Mouse (Mus musculus) lung, embryonic 14.5 days (tissue): ENCODE measurements around the gene Rtl8c. TPM values are rescaled to one million over a fixed set of nuclear protein-coding genes. Genes with fewer than 3 reads are reported as not detected.
"Not testable (repeated sequence)": the region's sequence is repeated elsewhere in the genome, so short reads cannot be mapped to it uniquely, and the experiment has no call there.

Source experiments
- ATAC-seq: fragments of 200-750 bp; cut with Nextera tagmentation; 2 replicates; pipeline ENCODE4 v1.8.0; 2017; ENCODE audit warnings: mild to moderate bottlenecking, moderate TSS enrichment, moderate library complexity; ENCODE audit not compliant: insufficient read depth
- DNase-seq: peaks from one replicate; pipeline ENCODE4 v3.0.0-alpha.2; 2015
- H3K27ac ChIP-seq: fragments of 300-500 bp; sonication (generic); 2 replicates; pipeline ENCODE4 v1.5.1; 2014; ENCODE audit warnings: low read depth, mild to moderate bottlenecking, moderate library complexity
- H3K27me3 ChIP-seq: fragments of 300-500 bp; sonication (generic); 2 replicates; pipeline ENCODE4 v1.6.1; 2014; ENCODE audit warnings: low read length, control low read depth; ENCODE audit not compliant: insufficient read depth
- H3K36me3 ChIP-seq: fragments of 300-500 bp; sonication (generic); 2 replicates; pipeline ENCODE4 v1.6.1; 2014; ENCODE audit warnings: control low read depth; ENCODE audit not compliant: insufficient read depth
- H3K4me1 ChIP-seq: fragments of 300-500 bp; sonication (generic); 2 replicates; pipeline ENCODE4 v1.6.1; 2014; ENCODE audit warnings: antibody characterized with exemption, control low read depth; ENCODE audit not compliant: insufficient read depth
- H3K4me2 ChIP-seq: fragments of 300-500 bp; sonication (generic); 2 replicates; pipeline ENCODE4 v1.6.1; 2014; ENCODE audit warnings: mild to moderate bottlenecking
- H3K4me3 ChIP-seq: fragments of 300-500 bp; sonication (generic); 2 replicates; pipeline ENCODE4 v1.5.1; 2014; ENCODE audit warnings: low read depth, low read length
- H3K9ac ChIP-seq: fragments of 300-500 bp; sonication (generic); 2 replicates; pipeline ENCODE4 v1.6.1; 2014
- H3K9me3 ChIP-seq: fragments of 300-500 bp; sonication (generic); 2 replicates; pipeline ENCODE4 v1.6.1; 2016; ENCODE audit warnings: low read depth, low read length, control low read depth
- CTCF ChIP-seq: IDR thresholded peaks from 2 replicates; pipeline ENCODE4 v1.5.1; 2016; ENCODE audit warnings: antibody characterized with exemption, low read depth
- WGBS: fragments of 180-500 bp; shearing (Covaris S2); extraction: QIAGEN DNeasy Blood & Tissue Kit; methylation state at CpG from one replicate; pipeline ENCODE4 v1.1.7; 2014; 5-methylcytosine and 5-hydroxymethylcytosine counted together
- polyA plus RNA-seq: library from polyadenylated mRNA; unstranded; fragments of >200 nt; fragmentation: Nextera tagmentation; extraction: Ambion mirVana; gene quantifications from 2 replicates; pipeline ENCODE4 v1.2.1, GENCODE M21; 2014

Gene Rtl8c
- polyA plus RNA-seq, 1 experiment from 2014 or later: 30.8 TPM

- WGBS: 4% methylated on average over 3 of the region's 3 CpGs
- no peak overlapping the region for H3K9ac ChIP-seq
- no peaks in the 10 kb centered on the region for H3K36me3 ChIP-seq
- no peaks in the 10 kb centered on the region for H3K9me3 ChIP-seq
- no peak overlapping the region for H3K4me3 ChIP-seq
- no peaks in the 10 kb centered on the region for H3K27me3 ChIP-seq
- H3K4me1 ChIP-seq: no peaks in the 10 kb centered on the region
- H3K27ac ChIP-seq: no peak overlapping the region
- TF ChIP-seq CTCF: peak; percentile 70
- DNase-seq (peak; percentile 87), ATAC-seq (no peak)
- H3K4me2 ChIP-seq: no peak overlapping the region
Observed at GRCm38 (mm10) chrX:53610571-53610970, 2.7 kb downstream of the Rtl8c start.

GRCm38 (mm10) chrX:53611395-53611794, 3.6 kb downstream of the Rtl8c start:
- DNase-seq, H3K27me3 ChIP-seq, ATAC-seq, H3K4me3 ChIP-seq, H3K27ac ChIP-seq, H3K36me3 ChIP-seq, H3K9ac ChIP-seq, H3K9me3 ChIP-seq, H3K4me2 ChIP-seq, H3K4me1 ChIP-seq: not testable (repeated sequence)

- H3K4me1 ChIP-seq, H3K4me3 ChIP-seq, H3K4me2 ChIP-seq, H3K27me3 ChIP-seq, H3K9me3 ChIP-seq, ATAC-seq, H3K36me3 ChIP-seq, H3K9ac ChIP-seq, H3K27ac ChIP-seq, DNase-seq: not testable (repeated sequence)
- 54% methylated on average over 3 of the region's 3 CpGs for WGBS
Observed at GRCm38 (mm10) chrX:53638107-53638506, 30.3 kb downstream of the Rtl8c start.

GRCm38 (mm10) chrX:53642604-53642979, 34.8 kb downstream of the Rtl8c start:
- not testable (repeated sequence) for H3K36me3 ChIP-seq, H3K4me2 ChIP-seq, ATAC-seq, H3K27me3 ChIP-seq, H3K4me1 ChIP-seq, H3K27ac ChIP-seq, DNase-seq, H3K9me3 ChIP-seq, H3K9ac ChIP-seq
- WGBS: 40% methylated on average over 2 of the region's 4 CpGs
- 0 out of 2 replicates have a peak overlapping the region, but pooled peaks have one; percentile 8 for H3K4me3 ChIP-seq

GRCm38 (mm10) chrX:53642980-53643961, 35.4 kb downstream of the Rtl8c start, which contains the start of gene Rtl8a:
Gene Rtl8a (minus strand): TSS chrX:53643682.
- Histone ChIP-seq H3K4me3 (peak within 1 kb of the TSS; percentile 33), H3K4me2 (peak within 1 kb of the TSS; percentile 52), H3K27ac (peak within 1 kb of the TSS; percentile 48; the same call in 1 of the 2 replicates)
- H3K36me3 ChIP-seq, H3K27me3 ChIP-seq, H3K9ac ChIP-seq, H3K4me1 ChIP-seq, H3K9me3 ChIP-seq: not testable (repeated sequence)
- DNase-seq: peak; percentile 94
- peak; percentile 96 for ATAC-seq
- WGBS: 13% methylated on average over 11 of the region's 50 CpGs

- WGBS: 78% methylated on average over 6 of the region's 6 CpGs
- Histone ChIP-seq H3K4me1 (no peaks in the 10 kb centered on the region), H3K4me3 (no peak overlapping the region), H3K9me3 (no peaks in the 10 kb centered on the region), H3K4me2 (no peak overlapping the region), H3K27ac (no peak overlapping the region), H3K9ac (no peak overlapping the region), H3K27me3 (no peaks in the 10 kb centered on the region), H3K36me3 (no peaks in the 10 kb centered on the region)
- ATAC-seq: no peak
- peak; percentile 2 for DNase-seq
- TF ChIP-seq CTCF: no peak
Observed at GRCm38 (mm10) chrX:53645885-53646284, 38.1 kb downstream of the Rtl8c start.

- H3K9ac ChIP-seq, H3K36me3 ChIP-seq, ATAC-seq, H3K4me1 ChIP-seq, H3K4me3 ChIP-seq, H3K27ac ChIP-seq, H3K27me3 ChIP-seq, DNase-seq, H3K4me2 ChIP-seq, H3K9me3 ChIP-seq: not testable (repeated sequence)
- 46% methylated on average over 4 of the region's 4 CpGs for WGBS
Observed at GRCm38 (mm10) chrX:53652917-53653316, 45.1 kb downstream of the Rtl8c start.

Other genes with a start within 250 kb of the Rtl8c start
- gene Mospd1, start 237.5 kb upstream of the Rtl8c start, polyA plus RNA-seq: 40.4 and 46.9 TPM in 2 replicates
- not detected in 2 replicates for gene Etd, start 173.1 kb upstream of the Rtl8c start, polyA plus RNA-seq
- not detected in 2 replicates for gene Gm14597, start 947 bp downstream of the Rtl8c start, polyA plus RNA-seq
- gene Rtl8a, start 35.6 kb downstream of the Rtl8c start, polyA plus RNA-seq: 79.7 and 79.9 TPM in 2 replicates
- gene Rtl8b, start 62.4 kb downstream of the Rtl8c start, polyA plus RNA-seq: 65.6 and 72.5 TPM in 2 replicates
- 0.25 TPM in 1 of 2 replicates, not detected in the other for gene 4930502E18Rik, start 116.8 kb downstream of the Rtl8c start, polyA plus RNA-seq
- gene 1700013H16Rik, start 149.8 kb downstream of the Rtl8c start, polyA plus RNA-seq: not detected in 2 replicates
- not detected in 2 replicates for gene Zfp36l3, start 168.4 kb downstream of the Rtl8c start, polyA plus RNA-seq
- 0.87 and 1.3 TPM in 2 replicates for gene Xlr, start 189.7 kb downstream of the Rtl8c start, polyA plus RNA-seq